Mouse (Mus musculus) frontal cortex, postnatal 36 days (tissue): ENCODE measurements at regions not wholly inside any gene's neighbourhood (a gene's known extent, or its start where the extent isn't known, plus 50 kb on each side); places are given as distances from the start of the nearest gene placed in this dataset.
A peak's percentile ranks its signal among the peaks of the same experiment; 100 is the strongest.

ENCODE experiments used
- DNase-seq, 2 experiments: peaks; one replicate each; pipeline ENCODE4 v3.0.0; 2022; ENCODE audit warnings: low spot score in 2 of 2

- no peak for DNase-seq
These were observed 99.8 kb upstream of the Cops8 start for GRCm38 (mm10) chr1:90502771-90503540.

- no peak for DNase-seq
These were observed 98.1 kb upstream of the Cops8 start for GRCm38 (mm10) chr1:90504583-90505080.

GRCm38 (mm10) chr1:90505599-90505998 lies 97.2 kb upstream of the Cops8 start:
- no peak for DNase-seq

GRCm38 (mm10) chr1:90506582-90506981 lies 96.2 kb upstream of the Cops8 start:
- DNase-seq, result no peak

- DNase-seq, result peak in 1 of 2 experiments; percentile 11
These were observed 93.4 kb upstream of the Cops8 start for GRCm38 (mm10) chr1:90509371-90509770.

- DNase-seq, result no peak
These were observed 89.2 kb upstream of the Cops8 start for GRCm38 (mm10) chr1:90513442-90514070.

- no peak for DNase-seq
These were observed 88.6 kb upstream of the Cops8 start for GRCm38 (mm10) chr1:90514176-90514575.

GRCm38 (mm10) chr1:90518584-90519265 lies 84.1 kb upstream of the Cops8 start:
- DNase-seq, result no peak

GRCm38 (mm10) chr1:90519284-90520275 lies 83.2 kb upstream of the Cops8 start:
- DNase-seq, result no peak

- no peak for DNase-seq
These were observed 80.5 kb upstream of the Cops8 start for GRCm38 (mm10) chr1:90522294-90522693.

- DNase-seq, result no peak
These were observed 78.0 kb upstream of the Cops8 start for GRCm38 (mm10) chr1:90524641-90525220.

- DNase-seq, result no peak
These were observed 76.5 kb upstream of the Cops8 start for GRCm38 (mm10) chr1:90526311-90526710.

GRCm38 (mm10) chr1:90527947-90528717 lies 74.6 kb upstream of the Cops8 start:
- DNase-seq, result no peak

- DNase-seq, result no peak
These were observed 69.3 kb upstream of the Cops8 start for GRCm38 (mm10) chr1:90533481-90533880.

GRCm38 (mm10) chr1:90536105-90536504 lies 66.7 kb upstream of the Cops8 start:
- DNase-seq, result no peak

- DNase-seq, result no peak
These were observed 58.7 kb upstream of the Cops8 start for GRCm38 (mm10) chr1:90543801-90544795.

GRCm38 (mm10) chr1:90544821-90545536 lies 57.8 kb upstream of the Cops8 start:
- DNase-seq, result no peak

GRCm38 (mm10) chr1:90552644-90553043 lies 50.1 kb upstream of the Cops8 start:
- no peak for DNase-seq
